Mouse (Mus musculus) bone marrow macrophage, adult 2 months (primary cell): ENCODE results near the gene Vps53. TPM values are rescaled to one million over a fixed set of nuclear protein-coding genes. Genes with fewer than 3 reads are reported as not detected.

Source experiments
- H3K27ac ChIP-seq: 2 replicates; pipeline ENCODE4 v1.5.1; 2012; ENCODE audit warnings: low read depth, low read length; ENCODE audit not compliant: insufficient read depth
- H3K4me1 ChIP-seq: 2 replicates; pipeline ENCODE4 v1.6.1; 2012; ENCODE audit warnings: low read length; ENCODE audit not compliant: control insufficient read depth, insufficient read depth
- H3K4me3 ChIP-seq: 2 replicates; pipeline ENCODE4 v1.5.1; 2012; ENCODE audit warnings: mild to moderate bottlenecking, low read length, moderate library complexity; ENCODE audit not compliant: insufficient read depth
- CTCF ChIP-seq: IDR thresholded peaks from 2 replicates; pipeline ENCODE4 v1.5.1; 2012; ENCODE audit warnings: low read depth, mild to moderate bottlenecking, low read length, moderate library complexity
- POLR2A ChIP-seq: IDR thresholded peaks from 2 replicates; pipeline ENCODE4 v1.6.1; 2012; ENCODE audit warnings: mild to moderate bottlenecking, low read depth, low read length, borderline replicate concordance
- polyA plus RNA-seq: library from polyadenylated mRNA; stranded (reverse); fragments of >200 nt; gene quantifications from 2 replicates; pipeline ENCODE4 v1.2.4, GENCODE M21; 2012; ENCODE audit not compliant: missing spikeins, insufficient read depth, insufficient read length

Gene Vps53
- polyA plus RNA-seq, 1 experiment, result 40.7 TPM

- H3K27ac ChIP-seq, result no peak overlapping the region
- H3K4me1 ChIP-seq, result peaks cover 14% of the 10 kb centered on the region
- H3K4me3 ChIP-seq, result no peak overlapping the region
- TF ChIP-seq POLR2A (no peak), CTCF (no peak)
These were observed 10.5 kb downstream of the Vps53 start for GRCm38 (mm10) chr11:76168976-76169375.

GRCm38 (mm10) chr11:76167079-76167765 lies 12.2 kb downstream of the Vps53 start:
- Histone ChIP-seq H3K4me3 (no peak overlapping the region), H3K27ac (no peak overlapping the region), H3K4me1 (peaks cover 14% of the 10 kb centered on the region)
- no peak for TF ChIP-seq CTCF
- no peak for TF ChIP-seq POLR2A

- no peak for TF ChIP-seq CTCF
- TF ChIP-seq POLR2A, result no peak
- H3K4me1 ChIP-seq, result peaks cover 14% of the 10 kb centered on the region
- no peak overlapping the region for H3K27ac ChIP-seq
- H3K4me3 ChIP-seq, result no peak overlapping the region
These were observed 12.8 kb downstream of the Vps53 start for GRCm38 (mm10) chr11:76166657-76167056.

GRCm38 (mm10) chr11:76160251-76160650 lies 19.2 kb downstream of the Vps53 start:
- Histone ChIP-seq H3K4me3 (no peak overlapping the region), H3K27ac (no peak overlapping the region), H3K4me1 (no peaks in the 10 kb centered on the region)
- TF ChIP-seq POLR2A (no peak), CTCF (no peak)

GRCm38 (mm10) chr11:76158375-76158774 lies 21.1 kb downstream of the Vps53 start:
- Histone ChIP-seq H3K27ac (no peak overlapping the region), H3K4me1 (peaks cover 6% of the 10 kb centered on the region), H3K4me3 (no peak overlapping the region)
- no peak for TF ChIP-seq POLR2A
- TF ChIP-seq CTCF, result no peak

- TF ChIP-seq POLR2A, result no peak
- no peak for TF ChIP-seq CTCF
- Histone ChIP-seq H3K4me3 (no peak overlapping the region), H3K4me1 (peaks cover 9% of the 10 kb centered on the region)
These were observed 24.6 kb downstream of the Vps53 start for GRCm38 (mm10) chr11:76154861-76155260.

GRCm38 (mm10) chr11:76154200-76154599 lies 25.2 kb downstream of the Vps53 start:
- Histone ChIP-seq H3K4me3 (no peak overlapping the region), H3K4me1 (peaks cover 9% of the 10 kb centered on the region), H3K27ac (no peak overlapping the region)
- TF ChIP-seq CTCF (no peak), POLR2A (no peak)

More at GRCm38 (mm10) chr11:76154861-76155260, 24.6 kb downstream of the Vps53 start:
- H3K27ac ChIP-seq, result no peak overlapping the region

GRCm38 (mm10) chr11:76153236-76153951 lies 26.1 kb downstream of the Vps53 start:
- H3K4me3 ChIP-seq, result no peak overlapping the region
- no peak overlapping the region for H3K27ac ChIP-seq
- H3K4me1 ChIP-seq, result peaks cover 9% of the 10 kb centered on the region
- no peak for TF ChIP-seq CTCF
- no peak for TF ChIP-seq POLR2A

- Histone ChIP-seq H3K27ac (no peak overlapping the region), H3K4me3 (no peak overlapping the region), H3K4me1 (peaks cover 13% of the 10 kb centered on the region)
- TF ChIP-seq CTCF, result no peak
- no peak for TF ChIP-seq POLR2A
These were observed 28.5 kb downstream of the Vps53 start for GRCm38 (mm10) chr11:76150980-76151379.
